Mouse (Mus musculus): ENCODE measurements at regions not wholly inside any gene's neighbourhood (a gene's known extent, or its start where the extent isn't known, plus 50 kb on each side); places are given as distances from the start of the nearest gene placed in this dataset.
"Not testable (repeated sequence)": the region's sequence is repeated elsewhere in the genome, so short reads cannot be mapped to it uniquely, and the experiment has no call there.

DNA sequence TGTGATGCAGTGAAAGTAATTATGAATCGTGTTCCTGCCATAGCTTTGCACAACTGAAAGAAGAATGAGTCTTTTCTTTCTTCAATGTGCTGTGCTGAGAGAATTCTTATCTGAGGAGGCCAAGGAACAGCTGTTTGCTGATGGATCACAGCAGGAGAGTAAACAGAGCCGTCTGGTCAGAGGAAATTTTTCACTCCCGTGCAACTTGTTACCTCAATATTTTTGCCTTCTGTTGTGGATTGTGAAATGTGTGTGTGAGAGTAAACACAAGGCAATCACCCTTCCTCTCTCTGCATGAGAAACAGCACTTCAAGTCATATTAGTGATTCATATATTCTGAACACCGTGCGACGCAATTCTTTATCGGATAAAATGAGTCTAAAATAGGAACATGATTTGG lies 171.9 kb downstream of the Epm2a start:
- Histone ChIP-seq H3K4me3 (no peak overlapping the region), H3K27ac (no peak overlapping the region)
- no peak for TF ChIP-seq CTCF (IDR thresholded peaks at IDR 0.05)
- DNase-seq, result no peak
- intact Hi-C loops (cut with DNase I), result no loop called here

DNA sequence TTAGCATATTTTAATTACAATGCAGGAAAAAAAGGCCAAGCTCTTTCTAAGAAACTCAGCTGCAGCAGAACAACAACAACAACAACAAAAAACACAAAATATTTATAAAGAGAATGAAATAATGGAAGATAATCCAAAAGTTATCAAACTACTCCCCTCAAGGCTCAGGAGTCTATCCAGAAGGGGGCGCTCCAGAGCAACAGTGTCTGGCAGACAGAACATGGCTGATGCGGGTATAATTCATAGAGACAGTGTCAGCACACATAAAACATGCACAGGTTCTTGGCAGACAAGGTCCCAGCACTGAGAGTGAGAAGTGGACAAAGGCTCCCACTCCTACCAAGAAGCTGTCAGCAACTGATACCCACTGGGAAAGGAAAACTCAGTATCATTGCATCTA lies 173.9 kb downstream of the Epm2a start:
- TF ChIP-seq CTCF (IDR thresholded peaks at IDR 0.05), result no peak
- no peak for DNase-seq
- intact Hi-C loops (cut with DNase I), result no loop called here
- H3K4me3 ChIP-seq, result no peak overlapping the region
- H3K27ac ChIP-seq, result no peak overlapping the region

DNA sequence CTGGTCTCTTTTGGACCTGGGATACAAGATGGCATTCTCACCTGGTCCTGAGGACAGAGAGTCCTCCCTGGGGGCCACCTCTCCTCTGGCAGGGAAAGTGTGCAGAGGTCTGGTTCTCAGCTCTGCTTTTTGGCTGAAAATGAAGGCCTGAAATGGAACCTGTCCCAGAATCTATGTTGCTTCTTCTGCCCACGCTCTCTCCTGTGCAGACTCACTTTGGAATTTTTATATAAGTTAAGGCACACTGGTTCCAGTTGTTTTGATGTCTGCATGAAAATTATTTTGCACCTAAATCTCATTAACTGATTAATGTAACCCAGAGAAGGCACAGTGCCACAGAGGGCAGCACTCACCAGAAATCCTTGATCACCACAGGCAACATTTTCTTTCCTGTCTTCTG lies 188.1 kb downstream of the Epm2a start:
- intact Hi-C loops (cut with DNase I), result no loop called here
- no peak for DNase-seq
- no peak overlapping the region for H3K27ac ChIP-seq
- no peak overlapping the region for H3K4me3 ChIP-seq
- TF ChIP-seq CTCF (IDR thresholded peaks at IDR 0.05), result no peak

DNA sequence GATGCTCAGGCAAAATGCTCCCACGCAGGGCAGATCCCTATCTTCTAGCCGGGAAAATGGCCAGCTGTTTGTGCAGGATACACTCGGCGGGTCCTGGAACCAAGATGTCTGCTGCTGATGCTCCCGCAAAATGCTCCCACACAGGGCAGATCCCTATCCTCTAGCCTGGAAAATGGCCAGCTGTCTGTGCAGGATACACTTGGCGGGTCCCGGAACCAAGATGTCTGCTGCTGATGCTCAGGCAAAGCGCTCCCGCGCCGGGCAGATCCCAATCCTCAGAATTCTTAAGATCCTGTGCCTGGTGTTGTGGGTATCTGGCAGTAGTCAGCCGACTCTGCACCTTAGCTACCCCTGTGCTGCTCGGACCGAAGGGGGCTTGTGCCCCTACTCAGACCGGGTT lies 212.2 kb downstream of the Epm2a start:
- H3K4me3 ChIP-seq; intact Hi-C loops (cut with DNase I); H3K27ac ChIP-seq; DNase-seq: not testable (repeated sequence)

DNA sequence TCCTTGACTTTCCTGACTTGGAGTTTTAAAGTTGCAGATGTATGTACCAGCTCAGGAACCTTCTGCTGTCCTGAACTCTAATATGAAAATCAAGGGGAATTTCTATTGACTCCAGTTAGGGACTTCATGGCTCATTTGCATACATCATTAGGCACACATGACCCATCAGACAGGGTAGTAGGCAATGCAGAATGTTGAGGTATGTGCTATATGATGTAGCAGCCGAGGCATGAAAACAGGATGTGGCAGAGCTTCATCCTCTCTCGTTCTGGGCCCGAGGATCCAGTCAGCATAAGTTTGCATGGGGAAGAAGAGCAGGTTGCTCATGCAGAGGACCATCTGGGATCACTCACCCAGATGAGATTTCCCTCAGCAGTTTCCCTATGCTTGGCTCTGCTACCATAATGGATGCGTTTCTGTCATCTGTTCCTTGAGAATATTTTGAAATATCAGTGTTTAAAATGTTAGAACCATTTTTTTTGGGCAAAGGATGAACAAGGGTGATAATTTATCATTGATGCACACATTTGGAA lies 227.4 kb downstream of the Epm2a start:
- intact Hi-C loops (cut with DNase I), result no loop called here
- no peak for DNase-seq
- no peak overlapping the region for H3K4me3 ChIP-seq
- TF ChIP-seq CTCF (IDR thresholded peaks at IDR 0.05), result no peak
- no peak overlapping the region for H3K27ac ChIP-seq

DNA sequence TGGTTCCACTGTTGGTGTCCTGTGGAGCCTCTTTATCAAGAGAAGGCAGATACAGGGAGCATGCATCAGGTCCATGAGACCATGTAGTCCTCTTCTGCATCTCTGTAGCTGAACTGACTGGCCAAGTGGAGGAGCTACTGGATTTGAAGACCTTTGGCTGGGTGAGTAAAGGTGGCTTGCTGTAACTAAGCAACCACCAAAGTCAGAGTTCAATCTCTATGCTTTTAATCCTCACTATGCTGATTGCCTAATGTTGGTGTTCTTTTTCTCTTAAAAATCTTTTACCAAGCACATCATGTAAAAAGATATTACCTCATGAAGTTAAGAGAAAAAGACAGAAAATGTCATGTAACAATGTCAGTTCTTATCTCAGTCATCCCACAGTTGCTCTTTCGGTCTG lies 265.2 kb downstream of the Epm2a start:
- no peak overlapping the region for H3K27ac ChIP-seq
- no peak for TF ChIP-seq CTCF (IDR thresholded peaks at IDR 0.05)
- no peak overlapping the region for H3K4me3 ChIP-seq
- DNase-seq, result no peak
- intact Hi-C loops (cut with DNase I), result no loop called here

DNA sequence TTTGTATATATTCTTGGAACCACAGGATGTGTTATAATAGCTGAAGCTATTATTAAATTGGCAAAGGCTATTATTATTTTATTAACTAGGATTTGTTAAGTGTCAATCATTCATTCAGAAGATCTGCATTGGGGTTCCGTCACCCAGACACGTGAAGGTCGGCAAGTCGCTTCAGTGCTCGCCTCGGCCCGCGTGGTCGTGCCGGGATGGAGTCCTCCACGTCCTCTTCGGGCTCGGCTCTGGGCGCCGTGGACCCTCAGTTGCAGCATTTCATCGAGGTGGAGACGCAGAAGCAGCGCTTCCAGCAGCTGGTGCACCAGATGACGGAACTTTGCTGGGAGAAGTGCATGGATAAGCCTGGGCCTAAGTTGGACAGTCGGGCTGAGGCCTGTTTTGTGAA lies 265.9 kb downstream of the Epm2a start:
- intact Hi-C loops (cut with DNase I); H3K4me3 ChIP-seq; DNase-seq: not testable (repeated sequence)

DNA sequence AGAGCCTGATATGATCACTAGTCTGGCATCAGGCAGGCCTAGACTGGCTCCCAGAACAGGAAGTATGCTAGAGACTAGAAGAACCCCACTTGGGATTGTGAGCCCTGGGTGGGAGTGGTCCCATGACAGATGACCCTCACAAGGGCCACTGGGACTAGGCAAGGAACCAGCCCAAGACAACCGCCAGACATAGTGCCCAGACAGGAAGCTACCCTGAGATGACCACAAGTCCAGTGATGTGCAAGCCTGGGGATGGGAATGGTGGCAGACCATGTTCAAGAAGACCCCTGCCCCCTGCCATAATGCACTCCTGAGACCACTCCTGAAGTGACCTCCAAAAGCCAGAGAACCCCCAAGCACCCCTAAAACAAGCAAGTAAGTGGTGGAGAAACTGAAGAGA lies 304.9 kb downstream of the Epm2a start:
- no peak overlapping the region for H3K4me3 ChIP-seq
- H3K27ac ChIP-seq, result no peak overlapping the region
- intact Hi-C loops (cut with DNase I), result no loop called here
- TF ChIP-seq CTCF (IDR thresholded peaks at IDR 0.05), result no peak
- DNase-seq, result no peak

More for the DNA sequence above, 265.9 kb downstream of the Epm2a start:
- H3K27ac ChIP-seq, result not testable (repeated sequence)

DNA sequence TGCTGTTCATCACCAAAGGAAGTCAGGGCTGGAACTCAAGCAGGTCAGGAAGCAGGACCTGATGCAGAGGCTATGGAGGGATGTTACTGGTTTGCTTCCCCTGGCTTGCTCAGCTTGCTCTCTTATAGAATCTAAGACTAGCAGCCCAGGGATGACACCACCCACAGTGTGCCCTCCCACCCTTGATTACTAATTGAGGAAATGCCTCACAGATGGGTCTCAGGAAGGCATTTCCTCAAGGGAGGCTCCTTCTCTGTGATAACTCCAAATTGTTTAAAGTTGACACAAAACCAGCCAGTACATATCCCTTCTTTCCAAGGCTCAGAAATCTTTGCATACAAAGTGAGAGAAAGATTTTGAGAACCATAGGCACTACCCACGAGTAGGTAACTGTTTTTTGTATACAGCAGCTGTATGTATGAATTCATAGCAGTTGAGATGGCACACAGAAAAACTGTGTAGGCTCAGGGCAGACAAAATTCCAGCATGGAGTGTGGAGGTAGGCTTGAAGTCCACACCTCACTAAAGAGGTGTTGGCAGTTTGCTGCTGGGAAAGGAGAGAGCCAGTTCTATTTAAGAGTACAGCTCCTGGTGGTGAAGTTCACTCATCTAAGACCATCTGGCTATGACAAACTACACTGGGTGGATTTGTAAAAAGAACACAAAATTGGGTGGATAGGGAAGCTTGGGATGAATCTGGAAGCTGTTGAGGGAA lies 317.0 kb downstream of the Epm2a start:
- TF ChIP-seq CTCF (IDR thresholded peaks at IDR 0.05), result no peak
- intact Hi-C loops (cut with DNase I), result no loop called here
- Histone ChIP-seq H3K27ac (no peak overlapping the region), H3K4me3 (no peak overlapping the region)
- no peak for DNase-seq

DNA sequence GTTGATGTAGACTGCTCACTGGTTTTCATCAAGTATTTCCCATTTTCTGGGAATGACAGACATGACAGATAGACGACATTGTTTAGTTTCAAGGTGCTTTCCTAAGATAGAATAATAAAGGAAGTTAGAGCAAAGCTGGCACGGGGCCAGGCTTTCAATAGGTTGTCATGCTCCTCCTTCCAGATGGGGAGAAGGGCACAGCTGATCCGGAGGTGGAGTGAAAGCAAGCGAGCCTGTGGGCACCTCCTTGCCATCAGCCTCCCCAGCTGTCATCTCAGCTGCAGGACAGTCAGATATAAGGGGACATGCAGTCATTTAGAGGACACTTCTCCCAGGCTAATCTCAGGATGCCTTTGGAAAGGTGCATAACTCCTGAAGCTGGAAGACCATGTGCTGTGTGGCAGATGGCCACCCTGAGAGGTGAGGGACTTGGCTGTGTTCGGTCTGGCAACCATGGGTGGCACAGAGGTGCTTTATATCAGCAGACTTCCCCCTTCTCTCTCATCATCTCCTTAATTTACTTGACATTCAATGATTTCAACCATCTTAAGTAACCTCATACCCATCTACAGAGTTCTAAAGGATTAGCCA lies 318.6 kb downstream of the Epm2a start:
- Histone ChIP-seq H3K27ac (no peak overlapping the region), H3K4me3 (no peak overlapping the region)
- intact Hi-C loops (cut with DNase I), result no loop called here
- no peak for TF ChIP-seq CTCF (IDR thresholded peaks at IDR 0.05)
- DNase-seq, result no peak

DNA sequence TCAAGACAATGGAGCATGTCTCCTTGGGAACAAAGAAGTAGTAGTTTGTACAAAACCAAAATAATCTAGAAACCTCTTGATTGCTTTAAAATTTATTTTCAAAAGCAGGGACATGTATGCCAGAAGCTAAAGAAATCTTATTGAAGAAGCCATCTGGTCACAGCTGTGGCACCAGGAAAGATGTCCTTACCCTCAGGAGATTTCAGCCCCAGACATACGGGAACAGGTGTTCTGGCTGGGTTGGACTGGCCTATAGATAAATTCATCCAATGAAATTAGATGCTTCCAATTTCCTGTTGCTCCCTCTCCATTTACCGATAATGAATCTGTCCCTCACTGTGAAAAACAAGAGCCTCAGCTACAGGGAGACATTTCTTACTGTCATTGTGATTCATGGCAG lies 366.5 kb downstream of the Epm2a start:
- no peak overlapping the region for H3K27ac ChIP-seq
- intact Hi-C loops (cut with DNase I), result no loop called here
- no peak for DNase-seq
- no peak overlapping the region for H3K4me3 ChIP-seq
- TF ChIP-seq CTCF (IDR thresholded peaks at IDR 0.05), result no peak

DNA sequence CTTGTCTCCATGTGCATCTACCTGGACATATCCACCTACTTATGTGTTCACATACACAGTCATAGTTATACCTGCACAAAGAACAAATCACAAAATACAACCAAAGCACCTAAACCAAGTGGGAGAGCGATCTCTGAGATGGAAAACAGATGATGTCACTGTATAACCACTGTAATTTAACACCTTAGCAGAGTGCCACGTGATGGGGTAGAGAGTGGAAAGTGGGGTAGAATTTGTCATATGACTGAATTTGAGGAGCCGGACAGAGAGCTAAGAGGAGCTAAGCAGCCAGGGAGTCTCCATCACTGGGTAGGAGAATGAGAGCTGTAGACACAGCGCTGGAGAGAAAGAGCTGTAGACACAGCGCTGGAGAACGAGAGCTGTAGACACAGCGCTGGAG lies 381.6 kb downstream of the Epm2a start:
- no peak for TF ChIP-seq CTCF (IDR thresholded peaks at IDR 0.05)
- Histone ChIP-seq H3K27ac (no peak overlapping the region), H3K4me3 (no peak overlapping the region)
- DNase-seq, result no peak
- intact Hi-C loops (cut with DNase I), result no loop called here

DNA sequence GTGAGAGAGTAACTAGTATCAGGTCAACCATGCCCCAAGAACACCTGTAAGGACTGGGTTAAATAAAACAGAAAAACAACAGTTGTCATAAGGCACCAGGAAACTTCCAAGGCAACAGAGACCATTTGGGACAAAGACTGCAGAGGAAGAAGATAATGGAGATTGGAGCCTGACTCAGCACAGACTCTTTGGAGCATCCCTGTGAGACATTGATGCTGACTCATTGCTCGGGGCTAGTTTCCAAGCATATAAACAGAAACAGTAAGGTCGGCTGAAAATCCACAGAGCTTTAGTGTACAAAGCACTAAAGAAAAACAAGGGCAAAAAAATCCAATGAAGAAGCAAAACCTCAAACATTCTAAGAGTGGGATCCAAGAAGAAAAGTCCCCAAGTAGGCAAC lies 386.3 kb downstream of the Epm2a start:
- Histone ChIP-seq H3K4me3 (no peak overlapping the region), H3K27ac (no peak overlapping the region)
- intact Hi-C loops (cut with DNase I), result no loop called here
- DNase-seq, result no peak
- TF ChIP-seq CTCF (IDR thresholded peaks at IDR 0.05), result no peak
